Mouse (Mus musculus) brain, embryonic 18.5 days (tissue): Measurements from ENCODE around the gene Nav2.

Source experiments
- DNase-seq: peaks from one replicate; pipeline ENCODE4 v3.0.0-alpha.2; 2012; ENCODE audit warnings: low read depth, low spot score

Nav2 gene

DNA sequence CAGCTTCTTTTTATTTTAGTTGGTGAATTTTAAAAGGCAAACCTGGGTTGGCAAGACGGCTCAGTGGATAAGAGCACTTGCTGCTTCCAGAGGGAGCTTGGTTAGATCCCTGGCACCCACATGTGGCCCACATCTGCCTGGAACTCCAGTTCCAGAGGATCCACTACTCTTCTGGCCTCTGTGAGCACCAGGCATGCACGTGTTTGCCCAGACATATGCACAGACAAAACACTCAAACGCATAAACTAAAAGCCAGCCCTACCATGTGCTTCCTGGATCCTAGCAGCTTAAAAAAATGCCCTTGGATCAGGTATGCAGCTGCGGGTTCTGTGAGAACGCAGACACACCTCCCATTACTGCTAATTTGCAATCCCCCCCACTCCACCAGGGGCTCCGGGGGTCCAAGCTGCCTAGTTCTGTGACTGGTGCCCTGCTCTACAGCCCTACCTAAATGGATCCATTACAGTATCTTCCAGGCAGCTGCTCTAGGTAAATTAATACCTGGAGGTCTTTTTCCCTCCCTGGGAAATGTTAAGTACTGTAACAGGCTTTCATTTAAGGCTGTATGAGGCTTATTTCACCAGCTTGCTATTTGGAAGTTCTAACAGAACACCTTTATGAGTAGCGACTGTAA is 603.4 kb downstream of the Nav2 start:
- no peak for DNase-seq

DNA sequence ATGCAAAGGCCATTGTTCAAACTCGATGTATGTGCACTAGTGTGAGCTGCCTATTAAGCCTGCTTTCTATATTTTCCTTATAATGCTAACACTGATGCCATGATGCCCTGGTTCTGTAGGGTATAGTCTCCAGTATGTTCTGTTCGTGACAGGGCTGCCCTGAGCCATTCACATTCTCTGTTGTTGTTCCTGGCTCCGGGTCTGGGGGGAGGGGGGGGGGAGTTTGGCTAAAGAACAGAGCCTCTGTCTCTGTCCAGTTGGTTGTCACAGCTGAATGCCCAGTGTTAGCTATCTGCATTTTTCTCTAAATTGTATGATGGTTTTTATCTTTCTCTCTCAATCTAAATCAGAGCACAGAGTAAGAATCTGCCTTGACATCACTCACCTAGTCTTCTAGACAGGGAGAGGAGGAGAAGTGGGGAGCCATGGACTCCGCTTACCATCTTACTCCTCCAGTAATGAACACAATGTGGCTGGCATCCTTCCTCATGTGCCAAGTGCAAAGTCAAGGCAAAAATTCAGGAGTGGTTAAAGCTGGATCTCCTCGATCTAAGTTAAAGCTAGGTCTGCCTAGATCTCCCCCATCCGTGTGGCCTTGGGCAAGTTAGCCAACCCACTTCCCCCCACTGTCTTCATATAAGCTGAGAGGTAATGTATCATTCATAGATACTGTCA is 605.4 kb downstream of the Nav2 start:
- DNase-seq, result no peak

DNA sequence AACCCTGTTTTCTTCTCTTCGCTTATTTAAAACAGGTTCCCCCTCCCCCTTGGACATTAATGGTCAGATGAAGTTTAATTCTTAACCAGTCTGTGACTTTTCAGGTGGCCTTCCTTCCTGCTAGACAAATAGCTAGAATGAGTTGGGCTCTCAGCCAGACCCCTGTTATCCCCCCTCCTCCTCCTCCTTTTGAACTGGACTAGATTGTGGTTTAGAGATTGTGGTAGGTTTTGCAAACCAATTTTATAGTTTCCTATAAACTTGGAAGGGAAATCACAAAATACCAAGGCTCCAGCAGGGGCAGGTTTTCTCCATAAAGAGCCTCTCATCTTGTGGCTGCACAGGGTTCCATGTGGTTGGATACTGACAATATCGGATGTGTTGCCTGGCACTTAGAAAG is 606.5 kb downstream of the Nav2 start:
- no peak for DNase-seq

DNA sequence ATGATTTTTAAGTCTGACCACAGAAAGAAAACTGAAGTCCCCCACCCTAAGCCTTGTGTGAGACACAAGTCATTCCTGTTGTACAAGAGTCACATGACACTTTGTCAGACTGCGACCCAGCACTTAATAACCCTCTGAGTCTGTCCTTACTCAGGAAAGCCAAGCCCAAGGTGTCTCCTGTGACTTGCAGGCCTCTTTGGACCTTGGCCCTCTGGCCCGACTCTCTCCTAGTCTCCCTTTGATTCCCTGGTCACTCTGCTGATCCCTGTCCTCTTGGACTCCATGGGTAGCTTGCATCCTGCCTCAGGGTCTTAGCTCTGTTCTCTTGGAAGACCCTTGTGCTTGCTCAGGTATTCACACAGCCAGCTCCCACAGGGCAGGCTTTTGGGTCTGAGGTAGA is 612.0 kb downstream of the Nav2 start:
- no peak for DNase-seq

DNA sequence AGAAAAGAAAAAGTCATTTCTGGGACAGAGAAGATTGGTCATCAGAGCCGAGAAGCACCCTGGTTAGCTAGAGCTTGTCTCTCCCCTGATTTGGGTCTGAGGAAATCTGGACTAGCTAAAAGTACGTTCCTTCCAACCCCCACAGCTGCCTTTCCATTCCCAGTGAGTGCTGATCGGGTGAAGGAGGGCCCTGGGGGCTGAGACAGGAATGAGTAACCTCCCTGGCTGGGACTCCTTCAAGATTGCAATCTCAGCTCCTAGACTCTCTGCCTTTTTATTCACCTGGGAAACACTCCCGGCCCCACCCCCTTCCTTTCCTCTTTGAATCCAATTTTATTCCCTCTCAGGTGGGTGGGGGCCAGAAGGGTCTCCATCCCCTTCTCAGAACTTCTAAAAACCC is 612.8 kb downstream of the Nav2 start:
- no peak for DNase-seq

DNA sequence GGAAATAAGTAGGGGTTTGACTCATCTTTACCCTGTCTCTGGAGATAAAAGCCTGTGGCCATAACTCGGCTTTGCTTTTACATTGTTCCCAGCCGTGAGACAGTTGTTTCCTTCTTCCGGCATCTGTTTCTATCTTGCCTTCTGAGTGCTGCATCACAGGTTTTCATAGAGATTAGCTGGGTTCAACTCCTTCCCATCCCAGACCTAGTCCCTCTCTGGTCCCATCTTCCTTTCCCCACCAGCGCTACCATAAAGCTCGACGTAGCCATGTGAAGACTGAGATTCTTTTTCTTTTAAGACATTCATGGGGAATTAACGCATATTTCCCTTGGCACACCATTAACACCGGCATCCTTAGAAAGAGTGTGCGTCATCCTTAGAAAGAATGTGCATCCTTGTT is 613.5 kb downstream of the Nav2 start:
- DNase-seq, result no peak

DNA sequence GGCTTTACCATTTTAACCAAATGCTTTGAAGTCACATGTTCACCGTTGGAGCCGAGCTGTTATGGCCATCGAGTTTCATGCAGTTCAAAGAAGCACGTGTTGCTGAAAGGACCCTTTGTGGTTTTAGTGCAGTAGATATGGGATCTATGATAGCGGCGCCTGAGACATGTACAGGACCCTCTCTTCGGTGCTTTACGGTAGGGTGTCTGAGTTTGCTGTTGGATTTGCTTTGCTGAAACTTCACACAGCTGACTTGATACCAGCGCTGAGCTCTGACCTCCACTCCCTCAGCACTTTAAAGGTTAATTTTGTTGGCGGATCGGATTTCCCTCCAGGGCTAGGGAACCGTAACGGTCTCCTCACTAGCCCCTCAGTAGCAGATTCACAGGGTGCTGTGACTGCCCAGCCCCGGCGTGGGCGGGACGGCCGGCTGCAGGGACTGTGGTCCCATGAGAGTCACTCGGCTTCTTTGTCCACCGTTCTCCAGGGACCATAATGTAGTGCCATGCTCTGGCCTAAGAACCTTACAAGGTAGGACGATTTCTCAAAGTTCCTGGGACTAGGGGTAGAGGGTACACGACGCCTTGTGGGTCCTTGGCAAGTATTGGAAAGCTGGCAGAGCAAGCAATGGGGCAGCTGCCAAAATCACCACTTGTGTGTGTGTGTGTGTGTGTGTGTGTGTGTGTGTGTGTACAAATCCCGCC is 614.0 kb downstream of the Nav2 start:
- DNase-seq, result no peak

DNA sequence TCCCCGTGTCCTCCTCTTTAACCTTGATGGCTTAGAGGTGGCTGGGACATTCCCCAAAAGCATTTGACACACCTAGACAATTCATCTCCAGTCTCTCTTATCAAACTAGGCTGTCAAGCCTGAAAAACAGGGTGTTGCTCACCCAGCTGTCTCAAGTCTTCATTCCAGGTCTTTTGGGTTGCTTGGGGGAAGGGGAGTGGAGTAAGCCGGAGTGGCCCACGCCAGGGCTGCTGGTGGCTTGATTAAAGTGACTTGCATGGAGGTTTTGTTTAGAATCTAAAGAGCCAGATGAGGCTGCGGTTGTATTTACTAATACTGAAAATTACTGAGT is 614.6 kb downstream of the Nav2 start:
- no peak for DNase-seq

DNA sequence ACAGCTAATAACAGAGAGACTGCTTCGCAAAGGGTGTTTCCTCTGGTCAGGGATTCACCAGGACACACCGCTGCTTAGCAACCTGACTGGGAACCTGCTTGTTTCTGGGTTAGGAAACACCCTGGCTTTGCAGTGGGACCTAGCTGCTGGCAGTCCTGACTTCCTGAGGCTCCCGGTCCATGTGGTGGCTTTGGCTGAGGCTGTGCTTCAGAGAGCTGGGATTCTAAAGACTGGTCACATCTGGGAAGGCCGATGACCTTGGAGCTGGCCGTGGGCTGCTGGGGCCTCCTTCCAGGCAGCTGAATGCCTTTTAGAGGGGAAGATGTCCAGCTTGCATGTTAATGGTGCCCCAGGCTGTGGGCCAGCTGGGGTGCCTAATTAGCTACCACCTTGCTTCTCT is 615.2 kb downstream of the Nav2 start:
- no peak for DNase-seq

DNA sequence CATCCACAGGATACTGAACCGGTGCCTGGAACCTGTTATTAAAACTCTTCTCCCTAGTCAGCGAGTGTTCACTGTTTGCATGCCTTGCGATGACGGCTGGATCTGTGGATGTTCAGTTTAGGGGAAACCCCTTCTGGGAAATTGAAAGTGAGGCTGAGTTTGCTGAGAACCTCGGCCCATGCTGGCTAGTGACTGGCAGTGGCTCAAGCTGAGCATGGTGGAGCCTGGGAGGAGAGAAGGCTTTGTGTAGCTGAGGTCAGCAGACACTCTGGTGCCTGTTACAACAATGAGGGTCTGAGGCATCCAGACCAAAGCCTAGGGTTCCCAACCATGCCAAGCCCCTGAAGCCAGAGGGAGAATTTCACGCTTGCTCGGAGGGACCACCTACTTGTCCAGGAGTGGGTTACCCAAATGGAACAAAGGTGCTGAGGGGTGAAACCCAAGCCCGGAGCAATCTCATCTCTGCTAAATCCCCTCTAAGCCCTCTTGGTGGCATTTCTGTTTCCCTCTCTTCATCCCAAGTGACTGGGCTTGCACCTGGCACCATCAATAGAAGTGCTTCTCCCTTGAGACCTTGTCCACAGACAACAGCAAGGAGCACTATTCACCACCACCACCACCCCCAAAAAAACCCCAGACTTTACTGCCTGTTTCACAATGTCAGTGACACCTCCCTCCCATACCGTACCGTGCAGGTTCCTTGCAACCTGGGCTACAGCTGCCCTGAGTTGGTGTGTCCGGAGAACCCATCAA is 617.0 kb downstream of the Nav2 start:
- no peak for DNase-seq

DNA sequence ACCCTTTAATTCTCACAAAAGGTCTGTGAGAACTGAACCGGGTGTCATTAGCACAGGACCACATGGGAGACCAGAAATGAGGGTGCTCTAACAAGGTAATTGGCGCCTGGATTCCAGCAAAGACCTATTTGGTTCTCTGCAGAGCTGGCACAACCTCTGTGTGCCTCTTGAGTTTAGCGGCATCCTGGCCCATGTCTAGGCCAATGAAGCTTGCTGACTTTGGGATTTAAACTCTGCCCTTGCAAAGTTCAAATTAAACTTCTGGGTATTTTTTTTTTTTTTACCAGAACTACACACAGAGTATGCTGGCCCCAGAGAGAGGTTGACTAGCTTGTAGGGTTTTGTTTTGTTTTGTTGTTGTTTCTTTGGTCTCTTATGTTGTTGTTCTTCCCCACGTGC is 617.6 kb downstream of the Nav2 start:
- no peak for DNase-seq

DNA sequence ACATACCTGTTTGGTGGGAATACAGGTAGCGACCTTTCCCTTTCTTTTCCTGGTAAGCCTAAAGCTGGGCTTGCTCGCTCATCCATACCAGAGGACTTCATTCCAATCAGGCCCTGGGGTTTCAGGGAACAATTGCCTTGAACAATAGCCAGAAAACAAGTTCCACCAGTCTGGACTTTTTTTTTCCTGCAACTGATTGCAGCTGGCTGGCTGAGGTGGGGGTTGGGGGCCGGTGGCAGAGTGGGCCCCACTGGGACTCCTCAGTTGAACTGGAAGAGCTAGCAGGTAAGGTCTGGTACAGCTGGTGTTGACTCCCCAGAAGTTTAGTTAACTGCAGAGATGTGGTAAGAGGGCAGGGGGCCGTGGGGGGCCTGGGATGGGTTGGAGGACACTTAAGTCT is 619.0 kb downstream of the Nav2 start:
- DNase-seq, result no peak

DNA sequence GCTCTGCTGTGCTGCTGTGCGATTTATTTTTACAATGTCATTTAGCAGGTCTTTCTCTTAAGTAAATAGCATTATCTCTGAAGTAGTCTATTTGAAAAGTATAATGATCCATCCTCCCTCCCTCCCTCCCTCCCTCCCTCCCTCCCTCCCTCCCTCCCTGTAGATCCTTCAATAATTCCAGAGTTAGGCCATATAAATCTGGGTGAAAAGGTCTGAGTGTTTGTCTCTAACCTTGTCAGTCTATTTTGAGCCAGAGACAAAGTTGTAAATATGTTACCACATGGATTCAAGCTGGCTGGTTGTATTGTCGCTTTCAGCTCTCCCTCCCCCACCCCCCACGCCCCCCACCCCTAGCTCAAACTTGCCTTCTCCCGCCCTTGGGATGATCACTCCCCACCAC is 619.4 kb downstream of the Nav2 start:
- no peak for DNase-seq

DNA sequence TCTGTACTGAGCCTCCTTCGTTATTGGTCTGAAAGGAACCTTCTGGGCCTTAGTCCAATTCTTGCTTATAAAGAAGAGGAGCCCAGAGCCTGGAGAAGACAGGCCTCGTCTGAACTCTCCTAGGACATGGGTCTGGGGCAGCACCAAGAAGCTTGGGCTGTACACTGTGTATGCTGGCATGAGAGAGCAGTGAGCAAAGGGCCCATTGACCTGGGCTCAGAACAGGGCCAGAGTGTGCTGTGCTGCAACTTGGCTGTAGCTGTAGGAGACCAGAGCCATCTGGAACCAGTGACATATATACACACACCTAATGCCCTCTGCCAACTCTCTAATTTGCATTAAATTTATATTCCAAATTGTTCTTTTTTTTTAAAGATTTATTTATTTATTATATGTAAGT is 621.0 kb downstream of the Nav2 start:
- DNase-seq, result no peak

DNA sequence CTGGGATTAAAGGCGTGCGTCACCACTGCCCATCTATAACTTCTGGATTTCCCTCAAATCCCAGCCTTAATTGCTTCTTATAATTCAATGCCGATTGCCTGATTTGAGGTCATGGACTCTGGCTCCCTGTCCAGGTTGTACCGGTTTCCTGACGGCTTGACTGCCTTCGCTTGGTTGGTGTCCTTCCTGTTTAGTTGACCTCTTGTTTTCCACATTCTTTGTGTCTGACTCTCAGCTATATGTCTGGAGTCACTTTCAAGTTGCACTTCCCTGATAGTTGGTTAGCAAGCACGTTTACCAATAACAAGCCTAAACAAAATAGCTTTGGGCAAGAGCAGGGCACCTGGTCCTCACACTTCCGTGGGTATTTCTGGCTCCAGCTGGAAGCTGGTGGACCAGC is 625.1 kb downstream of the Nav2 start:
- no peak for DNase-seq

DNA sequence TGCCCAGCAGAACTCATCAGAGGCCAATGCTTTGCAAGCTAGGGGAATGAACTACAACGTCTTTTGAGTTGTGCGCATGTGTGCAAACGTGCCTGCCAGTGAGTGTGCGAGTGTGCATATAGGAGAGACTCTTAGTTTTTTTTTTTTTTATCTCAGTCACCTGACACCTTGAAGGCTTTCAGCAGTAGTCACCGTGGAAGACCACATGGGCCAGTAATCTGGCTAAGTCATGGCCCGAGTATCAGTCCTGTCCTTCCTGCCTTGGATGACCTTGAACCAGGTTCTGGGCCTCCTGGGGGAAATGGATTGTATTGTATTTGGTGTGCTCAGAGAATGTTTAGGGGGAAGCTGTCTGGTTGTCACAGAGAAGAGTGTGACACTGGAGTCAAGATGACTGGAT is 625.7 kb downstream of the Nav2 start:
- no peak for DNase-seq

DNA sequence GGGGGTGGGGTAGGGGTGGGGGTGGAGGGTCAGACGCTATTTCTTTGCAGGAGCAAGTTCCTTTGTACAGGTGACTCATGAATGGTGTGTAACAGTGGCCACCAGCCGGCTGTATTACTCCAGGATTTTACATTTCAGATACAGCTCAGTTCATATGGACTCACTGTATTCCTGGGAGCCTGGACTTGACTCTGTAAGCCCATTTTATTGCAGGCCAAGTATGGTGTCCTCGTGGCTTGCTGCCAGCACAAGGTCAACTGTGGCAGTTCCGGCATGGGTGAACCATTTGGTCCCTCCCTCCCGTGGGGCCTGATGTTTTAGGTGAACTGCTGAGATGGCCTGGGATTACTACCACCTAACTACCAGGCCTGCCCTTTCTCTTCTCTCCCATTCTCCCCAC is 629.8 kb downstream of the Nav2 start:
- no peak for DNase-seq

DNA sequence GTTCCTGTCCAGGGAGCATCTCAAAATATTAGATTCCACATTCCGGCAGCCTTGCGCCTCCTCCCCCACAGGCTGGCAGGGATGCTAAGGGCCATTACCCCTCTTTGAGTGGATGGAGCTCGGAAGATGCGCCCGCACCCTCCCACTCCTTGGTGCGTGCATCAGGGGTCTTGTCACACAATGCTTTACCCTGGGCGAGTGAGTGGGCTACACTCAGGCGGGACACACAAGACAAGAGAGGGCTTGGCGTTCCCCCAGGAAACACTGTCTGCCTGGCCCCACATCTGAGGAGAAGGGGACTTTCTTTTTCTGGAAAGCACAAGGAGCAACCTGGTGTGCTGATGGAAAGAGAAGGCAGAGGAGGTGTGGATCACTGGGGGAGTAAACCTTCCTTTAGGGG is 631.7 kb downstream of the Nav2 start:
- DNase-seq, result no peak

DNA sequence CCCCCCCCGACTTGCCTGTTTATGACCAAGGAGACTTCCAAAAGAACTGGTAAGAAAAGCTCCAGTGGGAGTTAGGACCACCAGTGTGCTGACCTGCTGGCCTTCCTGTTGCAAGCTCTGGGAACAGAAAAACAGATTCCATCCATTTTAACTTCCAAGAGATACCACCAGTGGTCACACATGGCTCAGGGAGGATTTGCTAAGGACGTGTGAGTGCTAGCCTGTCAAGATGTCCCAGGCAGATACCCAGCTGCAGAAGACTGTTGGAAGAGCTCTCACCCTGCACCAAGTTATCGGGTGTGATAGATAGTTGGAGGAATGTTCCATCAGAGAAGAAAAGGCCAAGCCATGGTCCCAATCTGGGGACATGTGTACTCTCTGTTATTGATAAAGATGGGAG is 633.6 kb downstream of the Nav2 start:
- no peak for DNase-seq

DNA sequence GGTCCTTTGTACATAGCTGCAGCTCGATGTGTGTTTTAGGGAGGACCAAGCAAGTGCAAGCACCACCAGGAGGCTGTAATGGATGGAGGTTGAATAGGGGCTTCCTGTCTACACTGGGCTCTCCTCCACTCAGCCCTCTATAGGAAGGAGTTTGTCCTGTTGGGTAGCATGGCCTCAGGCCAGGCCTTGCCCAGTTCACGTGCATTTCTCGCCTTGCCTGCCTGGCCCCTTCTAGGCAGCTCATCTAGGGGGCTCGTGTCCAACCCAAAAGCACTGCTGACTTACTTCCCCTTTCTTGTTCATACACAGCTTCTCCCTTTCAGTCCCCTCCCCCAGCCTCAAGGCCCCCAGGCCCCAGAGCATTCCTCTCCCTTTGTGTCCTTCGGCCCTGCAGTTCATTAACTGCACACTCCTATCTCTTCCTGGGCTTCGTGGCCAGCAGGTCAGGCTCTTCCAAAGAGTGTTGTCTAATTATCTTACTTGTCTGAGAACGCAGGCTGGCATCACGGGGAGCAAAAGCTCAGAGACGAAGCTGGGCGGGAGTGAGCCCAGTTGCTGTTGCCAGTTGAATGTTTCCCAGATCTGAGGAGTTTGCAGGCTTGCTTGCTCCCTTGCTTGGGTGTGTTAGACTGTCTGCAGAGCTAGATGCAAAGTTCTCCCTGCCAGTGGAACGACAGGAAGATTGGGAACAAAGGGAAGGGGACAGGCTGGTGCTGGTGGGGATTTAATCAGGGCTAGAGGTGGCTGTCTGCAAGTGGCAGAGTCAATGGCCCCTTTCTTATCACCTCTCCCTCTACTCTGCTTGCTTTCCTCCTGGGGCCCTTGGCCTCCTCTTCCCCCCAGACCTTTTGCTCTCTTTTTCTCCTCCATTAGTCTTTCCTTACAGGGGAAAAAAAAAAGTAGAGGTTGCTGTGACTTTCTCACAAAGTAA is 636.5 kb downstream of the Nav2 start:
- no peak for DNase-seq

DNA sequence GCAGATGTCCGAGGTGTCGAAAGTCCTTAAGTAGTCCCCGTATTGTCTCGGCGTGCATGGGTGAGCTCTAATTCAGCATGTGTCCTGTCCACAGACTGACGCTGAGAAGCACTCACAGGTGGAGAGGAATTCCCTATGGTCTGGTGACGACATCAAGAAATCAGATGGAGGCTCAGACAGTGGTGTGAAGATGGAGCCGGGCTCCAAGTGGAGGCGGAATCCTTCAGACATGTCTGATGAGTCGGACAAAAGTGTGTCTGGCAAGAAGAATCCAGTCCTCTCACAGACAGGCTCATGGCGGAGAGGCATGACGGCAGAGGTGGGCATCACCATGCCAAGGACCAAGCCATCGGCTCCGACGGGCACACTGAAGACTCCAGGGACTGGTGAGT is 637.2 kb downstream of the Nav2 start:
- no peak for DNase-seq

DNA sequence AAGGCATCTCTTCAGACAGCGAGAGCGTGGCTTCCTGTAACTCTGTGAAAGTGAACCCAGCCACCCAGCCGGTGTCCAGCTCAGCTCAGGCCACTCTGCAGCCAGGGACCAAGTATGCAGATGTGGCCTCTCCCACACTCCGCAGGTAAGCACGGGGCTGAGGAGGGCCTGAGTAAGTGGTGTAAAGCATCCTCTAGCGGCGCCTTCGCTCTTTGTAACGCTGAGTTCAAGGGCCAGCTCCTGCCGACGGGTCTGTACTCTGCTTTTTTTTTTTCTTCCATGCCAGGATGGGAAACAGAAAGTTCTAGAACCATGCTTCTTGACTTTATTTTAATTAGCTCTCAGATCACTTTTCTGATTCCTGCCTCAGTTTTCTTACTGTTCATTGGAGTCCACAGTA is 639.9 kb downstream of the Nav2 start:
- no peak for DNase-seq
